Mouse (Mus musculus) kidney, embryonic 16.5 days (tissue): ENCODE data around the gene Irf8. TPM values are rescaled to one million over a fixed set of nuclear protein-coding genes. Genes with fewer than 3 reads are reported as not detected.
A peak's percentile ranks its signal among the peaks of the same experiment; 100 is the strongest.

Experiments used
- ATAC-seq: fragments of 200-750 bp; cut with Nextera tagmentation; 2 replicates; pipeline ENCODE4 v1.8.0; 2017; ENCODE audit warnings: moderate TSS enrichment; ENCODE audit not compliant: low FRiP score, low TSS enrichment
- H3K27ac ChIP-seq: fragments of 300-500 bp; sonication (generic); 2 replicates; pipeline ENCODE4 v1.5.1; 2014; ENCODE audit warnings: low read length
- H3K27me3 ChIP-seq: fragments of 300-500 bp; sonication (generic); 2 replicates; pipeline ENCODE4 v1.6.1; 2014; ENCODE audit warnings: low read length, control low read depth, mixed read lengths; ENCODE audit not compliant: insufficient read depth
- H3K36me3 ChIP-seq: fragments of 300-500 bp; sonication (generic); 2 replicates; pipeline ENCODE4 v1.6.1; 2014; ENCODE audit warnings: low read length, control low read depth, mixed read lengths; ENCODE audit not compliant: insufficient read depth
- H3K4me1 ChIP-seq: fragments of 300-500 bp; sonication (generic); 2 replicates; pipeline ENCODE4 v1.6.1; 2014; ENCODE audit warnings: low read length, control low read depth, mixed read lengths; ENCODE audit not compliant: insufficient read depth
- H3K4me2 ChIP-seq: fragments of 300-500 bp; sonication (generic); replicated peaks from 2 replicates; pipeline ENCODE4 v1.6.1; 2014; ENCODE audit warnings: low read depth, low read length
- H3K4me3 ChIP-seq: fragments of 300-500 bp; sonication (generic); 2 replicates; pipeline ENCODE4 v1.5.1; 2014; ENCODE audit warnings: mild to moderate bottlenecking, low read length
- H3K9ac ChIP-seq: fragments of 300-500 bp; sonication (generic); replicated peaks from 2 replicates; pipeline ENCODE4 v1.6.1; 2014; ENCODE audit warnings: low read length
- H3K9me3 ChIP-seq: fragments of 300-500 bp; sonication (generic); 2 replicates; pipeline ENCODE4 v1.6.1; 2016; ENCODE audit warnings: low read length, control low read depth
- WGBS: fragments of 180-500 bp; shearing (Covaris S2); extraction: QIAGEN DNeasy Blood & Tissue Kit; methylation state at CpG from one replicate; pipeline ENCODE4 v1.1.7; 2014; 5-methylcytosine and 5-hydroxymethylcytosine counted together
- polyA plus RNA-seq: library from polyadenylated mRNA; unstranded; fragments of >200 nt; fragmentation: Nextera tagmentation; extraction: Ambion mirVana; gene quantifications from 2 replicates; pipeline ENCODE4 v1.2.1, GENCODE M21; 2015

Gene Irf8
- polyA plus RNA-seq, 1 experiment from 2014 or later = 10.0 TPM

GRCm38 (mm10) chr8:120698426-120698825, 37.7 kb upstream of the Irf8 start:
- Histone ChIP-seq H3K27me3 (0 out of 2 replicates have a peak, but pooled peaks cover 5% of the 10 kb centered on the region), H3K4me2 (no peak overlapping the region), H3K36me3 (no peaks in the 10 kb centered on the region), H3K4me1 (peaks cover 34% of the 10 kb centered on the region; the same call in 1 of the 2 replicates), H3K4me3 (no peak overlapping the region), H3K9ac (no peak overlapping the region), H3K9me3 (no peaks in the 10 kb centered on the region), H3K27ac (peak overlapping the region; percentile 43)
- ATAC-seq = no peak
- 79% methylated on average over 7 of the region's 7 CpGs for WGBS

- Histone ChIP-seq H3K27ac (peak overlapping the region; percentile 43; the same call in 1 of the 2 replicates), H3K9ac (no peak overlapping the region), H3K4me2 (no peak overlapping the region), H3K4me1 (peaks cover 29% of the 10 kb centered on the region; the same call in 1 of the 2 replicates), H3K27me3 (0 out of 2 replicates have a peak, but pooled peaks cover 5% of the 10 kb centered on the region), H3K9me3 (no peaks in the 10 kb centered on the region), H3K36me3 (no peaks in the 10 kb centered on the region), H3K4me3 (no peak overlapping the region)
- no peak for ATAC-seq
- WGBS = 54% methylated on average over 6 of the region's 6 CpGs
Observed at GRCm38 (mm10) chr8:120699079-120699478, 37.1 kb upstream of the Irf8 start.

GRCm38 (mm10) chr8:120699565-120699964, 36.6 kb upstream of the Irf8 start:
- Histone ChIP-seq H3K4me2 (no peak overlapping the region), H3K4me1 (peaks cover 26% of the 10 kb centered on the region; the same call in 1 of the 2 replicates), H3K36me3 (no peaks in the 10 kb centered on the region), H3K27ac (peak overlapping the region; percentile 40; the same call in 1 of the 2 replicates), H3K4me3 (no peak overlapping the region), H3K9ac (no peak overlapping the region), H3K9me3 (no peaks in the 10 kb centered on the region), H3K27me3 (peaks cover 7% of the 10 kb centered on the region; the same call in 1 of the 2 replicates)
- 53% methylated on average over 2 of the region's 2 CpGs for WGBS
- no peak for ATAC-seq

- WGBS = 85% methylated on average over 4 of the region's 4 CpGs
- 0 out of 2 replicates have a peak overlapping the region, but pooled peaks have one; percentile 40 for H3K27ac ChIP-seq
- no peak for ATAC-seq
- H3K36me3 ChIP-seq = no peaks in the 10 kb centered on the region
- H3K27me3 ChIP-seq = peaks cover 10% of the 10 kb centered on the region; the same call in 1 of the 2 replicates
- no peaks in the 10 kb centered on the region for H3K9me3 ChIP-seq
- no peak overlapping the region for H3K4me2 ChIP-seq
- H3K9ac ChIP-seq = no peak overlapping the region
- H3K4me1 ChIP-seq = peaks cover 26% of the 10 kb centered on the region; the same call in 1 of the 2 replicates
- H3K4me3 ChIP-seq = no peak overlapping the region
Observed at GRCm38 (mm10) chr8:120700053-120700452, 36.1 kb upstream of the Irf8 start.

- H3K27me3 ChIP-seq = peaks cover 12% of the 10 kb centered on the region; the same call in 1 of the 2 replicates
- H3K4me1 ChIP-seq = peaks cover 13% of the 10 kb centered on the region; the same call in 1 of the 2 replicates
- no peak overlapping the region for H3K27ac ChIP-seq
- H3K4me3 ChIP-seq = no peak overlapping the region
- no peak overlapping the region for H3K4me2 ChIP-seq
- H3K36me3 ChIP-seq = no peaks in the 10 kb centered on the region
- 46% methylated on average over 19 of the region's 19 CpGs for WGBS
- H3K9me3 ChIP-seq = no peaks in the 10 kb centered on the region
- no peak for ATAC-seq
- H3K9ac ChIP-seq = 0 out of 2 replicates have a peak overlapping the region, but pooled peaks have one; percentile 9
Observed at GRCm38 (mm10) chr8:120701758-120702465, 34.2 kb upstream of the Irf8 start.

GRCm38 (mm10) chr8:120704203-120704602, 32.0 kb upstream of the Irf8 start:
- peaks cover 8% of the 10 kb centered on the region; the same call in 1 of the 2 replicates for H3K4me1 ChIP-seq
- H3K9ac ChIP-seq = no peak overlapping the region
- H3K27me3 ChIP-seq = peaks cover 12% of the 10 kb centered on the region; the same call in 1 of the 2 replicates
- H3K4me3 ChIP-seq = no peak overlapping the region
- H3K36me3 ChIP-seq = no peaks in the 10 kb centered on the region
- no peaks in the 10 kb centered on the region for H3K9me3 ChIP-seq
- no peak for ATAC-seq
- no peak overlapping the region for H3K4me2 ChIP-seq
- no peak overlapping the region for H3K27ac ChIP-seq
- WGBS = 31% methylated on average over 9 of the region's 9 CpGs

- WGBS = 69% methylated on average over 15 of the region's 15 CpGs
- H3K27ac ChIP-seq = no peak overlapping the region
- ATAC-seq = no peak
- H3K36me3 ChIP-seq = no peaks in the 10 kb centered on the region
- no peaks in the 10 kb centered on the region for H3K9me3 ChIP-seq
- no peak overlapping the region for H3K4me2 ChIP-seq
- no peak overlapping the region for H3K4me3 ChIP-seq
- peaks cover 12% of the 10 kb centered on the region; the same call in 1 of the 2 replicates for H3K27me3 ChIP-seq
- H3K4me1 ChIP-seq = peaks cover 1% of the 10 kb centered on the region; the same call in 1 of the 2 replicates
- no peak overlapping the region for H3K9ac ChIP-seq
Observed at GRCm38 (mm10) chr8:120705163-120705562, 31.0 kb upstream of the Irf8 start.

GRCm38 (mm10) chr8:120706193-120706592, 30.0 kb upstream of the Irf8 start:
- 75% methylated on average over 3 of the region's 3 CpGs for WGBS
- no peak for ATAC-seq
- no peak overlapping the region for H3K27ac ChIP-seq
- H3K4me2 ChIP-seq = no peak overlapping the region
- no peaks in the 10 kb centered on the region for H3K9me3 ChIP-seq
- peaks cover 12% of the 10 kb centered on the region; the same call in 1 of the 2 replicates for H3K27me3 ChIP-seq
- H3K9ac ChIP-seq = no peak overlapping the region
- H3K4me1 ChIP-seq = no peaks in the 10 kb centered on the region; the same call in 1 of the 2 replicates
- no peak overlapping the region for H3K4me3 ChIP-seq
- H3K36me3 ChIP-seq = no peaks in the 10 kb centered on the region

GRCm38 (mm10) chr8:120709176-120709575, 27.0 kb upstream of the Irf8 start:
- no peak overlapping the region for H3K27ac ChIP-seq
- no peak overlapping the region for H3K4me3 ChIP-seq
- no peak overlapping the region for H3K4me2 ChIP-seq
- no peak overlapping the region for H3K9ac ChIP-seq
- H3K27me3 ChIP-seq = peaks cover 7% of the 10 kb centered on the region; the same call in 1 of the 2 replicates
- H3K4me1 ChIP-seq = no peaks in the 10 kb centered on the region; the same call in 1 of the 2 replicates
- no peaks in the 10 kb centered on the region for H3K36me3 ChIP-seq
- whole genome bisulfite sequencing = 74% methylated on average over 10 of the region's 10 CpGs
- no peaks in the 10 kb centered on the region for H3K9me3 ChIP-seq
- no peak for ATAC-seq

GRCm38 (mm10) chr8:120715200-120715599, 21.0 kb upstream of the Irf8 start:
- no peak for ATAC-seq
- WGBS = 49% methylated on average over 6 of the region's 6 CpGs
- Histone ChIP-seq H3K27me3 (no peaks in the 10 kb centered on the region), H3K4me2 (no peak overlapping the region), H3K9me3 (no peaks in the 10 kb centered on the region), H3K4me3 (no peak overlapping the region), H3K9ac (no peak overlapping the region), H3K4me1 (0 out of 2 replicates have a peak, but pooled peaks cover 15% of the 10 kb centered on the region), H3K27ac (peak overlapping the region; percentile 57), H3K36me3 (no peaks in the 10 kb centered on the region)
